In genomic region chr11:48833731-48834639, GRCm38 (mm10) we compare ENCODE assay signal across 8 mouse cellular contexts. TPM values are rescaled to one million over a fixed set of nuclear protein-coding genes. Genes with fewer than 3 reads are reported as not detected.
A peak's percentile ranks its signal among the peaks of the same experiment; 100 is the strongest.
DNase-seq lines count a peak whose midpoint lies in the region; ATAC-seq and TF ChIP-seq lines count a peak whose summit lies in the region.

No protein-coding gene starts in this region.

- peaks cover 13 to 40% of the 10 kb centered on the region in 2 experiments; a peak in 3 of 4 replicates for H3K4me1 ChIP-seq in CH12.LX (ENCODE audit: control insufficient read depth in 1 of 2, insufficient read depth in 2 of 2)
- H3K4me1 ChIP-seq in forebrain, embryonic 12.5 days, result peaks cover 14% of the 10 kb centered on the region
- H3K4me1 ChIP-seq in heart, postnatal 0 days (ENCODE audit: control insufficient read depth, insufficient read depth), result peaks cover 18% of the 10 kb centered on the region
- peaks cover 22% of the 10 kb centered on the region for H3K4me1 ChIP-seq in liver, embryonic 16.5 days (ENCODE audit: control insufficient read depth, low read depth, low read length)
- H3K4me1 ChIP-seq in neural tube, embryonic 12.5 days, result peaks cover 11% of the 10 kb centered on the region; the same call in 1 of the 2 replicates
- H3K4me1 ChIP-seq in testis, adult 2 months (ENCODE audit: control insufficient read depth, insufficient read depth, low read length), result peaks cover 10% of the 10 kb centered on the region

- peak overlapping the region; percentile 96 for H3K9ac ChIP-seq in CH12.LX (ENCODE audit: insufficient read depth, low read depth)
- H3K9ac ChIP-seq in forebrain, embryonic 12.5 days, result peak overlapping the region; percentile 56
- H3K9ac ChIP-seq in heart, postnatal 0 days (replicated peaks; ENCODE audit: low read depth, low read length), result peak overlapping the region; percentile 65
- peak overlapping the region; percentile 54 for H3K9ac ChIP-seq in liver, embryonic 16.5 days (ENCODE audit: low read depth, low read length)
- H3K9ac ChIP-seq in neural tube, embryonic 12.5 days, result peak overlapping the region; percentile 42

- H3K27me3 ChIP-seq in CH12.LX (replicated peaks), result peaks cover 9% of the 10 kb centered on the region
- H3K27me3 ChIP-seq in forebrain, embryonic 12.5 days, result peaks cover 22% of the 10 kb centered on the region
- H3K27me3 ChIP-seq in heart, postnatal 0 days (ENCODE audit: control insufficient read depth, insufficient read depth, low read length), result no peaks in the 10 kb centered on the region
- H3K27me3 ChIP-seq in liver, embryonic 16.5 days (ENCODE audit: control insufficient read depth, insufficient read depth, low read depth, low read length), result peaks cover 16% of the 10 kb centered on the region
- H3K27me3 ChIP-seq in neural tube, embryonic 12.5 days (replicated peaks), result peaks cover 7% of the 10 kb centered on the region
- H3K27me3 ChIP-seq in testis, adult 2 months (ENCODE audit: control insufficient read depth, insufficient read depth, low read length), result no peaks in the 10 kb centered on the region

- dilution Hi-C loops in CH12.LX (cut with MboI; ENCODE audit: extremely low pct_ligation_motif_present, extremely low pct_unique_long_range_greater_than_20kb, low sequenced_read_pairs), result no loop called here

- peak overlapping the region; percentile 51 to 73 (median 69) for H3K4me3 ChIP-seq in CH12.LX (replicated peaks in 1 of 3; ENCODE audit: low read depth in 2 of 3, low read length in 2 of 3, poor library complexity in 1 of 3)
- peak overlapping the region; percentile 53 for H3K4me3 ChIP-seq in forebrain, embryonic 12.5 days (replicated peaks)
- H3K4me3 ChIP-seq in heart, postnatal 0 days (ENCODE audit: low read depth, low read length), result peak overlapping the region; percentile 70
- peak overlapping the region; percentile 67 for H3K4me3 ChIP-seq in liver, embryonic 16.5 days (ENCODE audit: low read depth, low read length)
- H3K4me3 ChIP-seq in neural tube, embryonic 12.5 days, result peak overlapping the region; percentile 51
- peak overlapping the region; percentile 74 for H3K4me3 ChIP-seq in testis, adult 2 months (ENCODE audit: control insufficient read depth, low read depth, low read length)

- TF ChIP-seq RAD21 in CH12.LX (IDR thresholded peaks at IDR 0.05; ENCODE audit: low read depth, low read length), result no peak

- H3K79me2 ChIP-seq in CH12.LX (replicated peaks; ENCODE audit: control insufficient read depth, extremely low read depth, insufficient read depth, poor library complexity, severe bottlenecking), result no peaks in the 10 kb centered on the region

- TF ChIP-seq POLR2A in CH12.LX (IDR thresholded peaks at IDR 0.05; ENCODE audit: low read depth, low read length), result no peak
- no peak for TF ChIP-seq POLR2A in testis, adult 2 months (IDR thresholded peaks at IDR 0.05; ENCODE audit: control insufficient read depth, low read depth, low read length)

- ATAC-seq in forebrain, embryonic 12.5 days (ENCODE audit: low FRiP score), result peak; percentile 88
- ATAC-seq in heart, postnatal 0 days (ENCODE audit: insufficient read depth, low read depth), result peak; percentile 82
- ATAC-seq in liver, embryonic 16.5 days (ENCODE audit: low read depth), result peak; percentile 84
- ATAC-seq in neural tube, embryonic 12.5 days (ENCODE audit: low FRiP score, low read depth), result peak; percentile 82

- DNase-seq in CH12.LX (ENCODE audit: extremely low read depth), result peak; percentile 92
- peak; percentile 90 for DNase-seq in c-Kit-positive CD71-positive TER-119-positive erythroid progenitor cells, embryonic 14.5 days (ENCODE audit: low spot score)
- DNase-seq in heart, postnatal 0 days (ENCODE audit: low spot score), result peak; percentile 78
- DNase-seq in kidney, postnatal 36 days, result peak; percentile 91 to 94

- no peak for TF ChIP-seq CTCF in CH12.LX (conservative IDR thresholded peaks at IDR 0.05 in 1 of 2, IDR thresholded peaks at IDR 0.05 in 1 of 2; ENCODE audit: low read depth in 2 of 2, low read length in 2 of 2)
- no peak for TF ChIP-seq CTCF in heart, postnatal 0 days (IDR thresholded peaks at IDR 0.05; ENCODE audit: low read depth)
- no peak for TF ChIP-seq CTCF in testis, adult 2 months (IDR thresholded peaks at IDR 0.05; ENCODE audit: control insufficient read depth, insufficient read depth, insufficient replicate concordance, low read depth, low read length)

- H3K36me3 ChIP-seq in CH12.LX (replicated peaks in 1 of 2; ENCODE audit: control insufficient read depth in 1 of 2, insufficient read depth in 1 of 2, low read length in 1 of 2), result no peaks in the 10 kb centered on the region
- no peaks in the 10 kb centered on the region for H3K36me3 ChIP-seq in forebrain, embryonic 12.5 days (replicated peaks)
- H3K36me3 ChIP-seq in heart, postnatal 0 days (replicated peaks; ENCODE audit: control insufficient read depth, insufficient read depth, low read length), result no peaks in the 10 kb centered on the region
- no peaks in the 10 kb centered on the region for H3K36me3 ChIP-seq in liver, embryonic 16.5 days (ENCODE audit: control insufficient read depth, insufficient read depth)
- H3K36me3 ChIP-seq in neural tube, embryonic 12.5 days, result no peaks in the 10 kb centered on the region
- no peaks in the 10 kb centered on the region for H3K36me3 ChIP-seq in testis, adult 2 months (ENCODE audit: control insufficient read depth, insufficient read depth, low read length)

- TF ChIP-seq EP300 in CH12.LX (IDR thresholded peaks at IDR 0.05; ENCODE audit: low read length), result no peak
- TF ChIP-seq EP300 in heart, postnatal 0 days (IDR thresholded peaks at IDR 0.05; ENCODE audit: low read depth), result no peak

- in situ Hi-C loops in CH12.LX (cut with MboI; ENCODE audit: low pct_ligation_motif_present, low pct_unique_long_range_greater_than_20kb, low sequenced_read_pairs), result no loop called here

- H3K4me2 ChIP-seq in CH12.LX (ENCODE audit: insufficient read depth, low read depth, poor library complexity, severe bottlenecking), result peak overlapping the region; percentile 58
- peak overlapping the region; percentile 52 for H3K4me2 ChIP-seq in forebrain, embryonic 12.5 days
- H3K4me2 ChIP-seq in heart, postnatal 0 days (ENCODE audit: low read depth, low read length), result peak overlapping the region; percentile 72
- H3K4me2 ChIP-seq in liver, embryonic 16.5 days (ENCODE audit: low read depth, low read length), result peak overlapping the region; percentile 67
- peak overlapping the region; percentile 58 for H3K4me2 ChIP-seq in neural tube, embryonic 12.5 days (replicated peaks)

- no peaks in the 10 kb centered on the region for H3K9me3 ChIP-seq in CH12.LX (replicated peaks; ENCODE audit: low read length)
- no peaks in the 10 kb centered on the region for H3K9me3 ChIP-seq in forebrain, embryonic 12.5 days
- H3K9me3 ChIP-seq in heart, postnatal 0 days (replicated peaks; ENCODE audit: control insufficient read depth, low read length), result no peaks in the 10 kb centered on the region
- H3K9me3 ChIP-seq in liver, embryonic 16.5 days (replicated peaks; ENCODE audit: control insufficient read depth, low read length), result no peaks in the 10 kb centered on the region
- no peaks in the 10 kb centered on the region for H3K9me3 ChIP-seq in neural tube, embryonic 12.5 days

- H3K27ac ChIP-seq in CH12.LX (ENCODE audit: insufficient read depth, low read depth), result peak overlapping the region; percentile 68
- peak overlapping the region; percentile 56; the same call in 1 of the 2 replicates for H3K27ac ChIP-seq in forebrain, embryonic 12.5 days
- H3K27ac ChIP-seq in heart, postnatal 0 days (ENCODE audit: low read depth), result peak overlapping the region; percentile 83
- peak overlapping the region; percentile 64 for H3K27ac ChIP-seq in liver, embryonic 16.5 days (ENCODE audit: low read length)
- H3K27ac ChIP-seq in neural tube, embryonic 12.5 days, result no peak overlapping the region
- peak overlapping the region; percentile 77 for H3K27ac ChIP-seq in testis, adult 2 months (ENCODE audit: control insufficient read depth, insufficient read depth, low read depth, low read length)

- WGBS in forebrain, embryonic 12.5 days, result under 1% methylated on average over 30 of the region's 30 CpGs
- WGBS in heart, postnatal 0 days, result under 1% methylated on average over 30 of the region's 30 CpGs
- under 1% methylated on average over 30 of the region's 30 CpGs for WGBS in liver, embryonic 16.5 days (ENCODE audit: insufficient replicate concordance)
- WGBS in neural tube, embryonic 12.5 days, result under 1% methylated on average over 30 of the region's 30 CpGs

RNA-seq across cellular contexts. Expression of gene Gm12184, which starts 7.5 kb away (rescaled TPM):
- total RNA-seq in CH12.LX (2012; rRNA removed) (6.8 and 7.1 TPM in 2 replicates), CH12.LX (2014; rRNA removed) (51.6 and 61.0 TPM in 2 replicates)
- polyA plus RNA-seq in CH12.LX (2012; ENCODE audit: insufficient read length, low read depth), result 5.6 and 17.1 TPM in 2 replicates
- polyA plus RNA-seq in forebrain, embryonic 12.5 days (2016; fragmentation: Nextera tagmentation; extraction: Ambion mirVana), result 6.8 and 9.4 TPM in 2 replicates
- 1.8 and 27.8 TPM in 2 replicates for total RNA-seq in heart, postnatal 0 days (2014; rRNA removed; ENCODE audit: low replicate concordance)
- 1.8 and 2.7 TPM in 2 replicates for polyA plus RNA-seq in heart, postnatal 0 days (2015; fragmentation: Nextera tagmentation; extraction: Ambion mirVana)
- 0.22 and 0.40 TPM in 2 replicates for polyA plus RNA-seq in liver, embryonic 16.5 days (2015; fragmentation: Nextera tagmentation; extraction: Ambion mirVana)
- 13.8 and 14.9 TPM in 2 replicates for polyA plus RNA-seq in neural tube, embryonic 12.5 days (2016; fragmentation: Nextera tagmentation; extraction: Ambion mirVana)
- 4.8 and 7.2 TPM in 2 replicates for polyA plus RNA-seq in testis, adult 2 months (2012; rRNA removed)

RNA-seq across cellular contexts. Expression of gene Trim7, which starts 8.0 kb away (rescaled TPM):
- total RNA-seq in CH12.LX (2012; rRNA removed) (20.8 and 34.6 TPM in 2 replicates), CH12.LX (2014; rRNA removed) (9.2 and 9.5 TPM in 2 replicates)
- 11.6 and 15.1 TPM in 2 replicates for polyA plus RNA-seq in CH12.LX (2012; ENCODE audit: insufficient read length, low read depth)
- polyA plus RNA-seq in forebrain, embryonic 12.5 days (2016; fragmentation: Nextera tagmentation; extraction: Ambion mirVana), result 0.76 and 1.00 TPM in 2 replicates
- 1.1 and 5.3 TPM in 2 replicates for total RNA-seq in heart, postnatal 0 days (2014; rRNA removed; ENCODE audit: low replicate concordance)
- 1.3 and 1.9 TPM in 2 replicates for polyA plus RNA-seq in heart, postnatal 0 days (2015; fragmentation: Nextera tagmentation; extraction: Ambion mirVana)
- 0.11 and 0.14 TPM in 2 replicates for polyA plus RNA-seq in liver, embryonic 16.5 days (2015; fragmentation: Nextera tagmentation; extraction: Ambion mirVana)
- 0.68 and 1.8 TPM in 2 replicates for polyA plus RNA-seq in neural tube, embryonic 12.5 days (2016; fragmentation: Nextera tagmentation; extraction: Ambion mirVana)
- 16.3 and 18.3 TPM in 2 replicates for polyA plus RNA-seq in testis, adult 2 months (2012; rRNA removed)

RNA-seq across cellular contexts. Expression of gene Trim41, which starts 16.8 kb away (rescaled TPM):
- 30.2 and 36.0 TPM in 2 replicates for total RNA-seq in CH12.LX (2012; rRNA removed)
- total RNA-seq in CH12.LX (2014; rRNA removed), result 18.8 and 20.9 TPM in 2 replicates
- polyA plus RNA-seq in CH12.LX (2012; ENCODE audit: insufficient read length, low read depth), result 51.6 and 63.7 TPM in 2 replicates
- 6.2 and 6.8 TPM in 2 replicates for polyA plus RNA-seq in forebrain, embryonic 12.5 days (2016; fragmentation: Nextera tagmentation; extraction: Ambion mirVana)
- 22.7 and 39.6 TPM in 2 replicates for total RNA-seq in heart, postnatal 0 days (2014; rRNA removed; ENCODE audit: low replicate concordance)
- 2.7 and 2.9 TPM in 2 replicates for polyA plus RNA-seq in heart, postnatal 0 days (2015; fragmentation: Nextera tagmentation; extraction: Ambion mirVana)
- 1.6 and 1.8 TPM in 2 replicates for polyA plus RNA-seq in liver, embryonic 16.5 days (2015; fragmentation: Nextera tagmentation; extraction: Ambion mirVana)
- polyA plus RNA-seq in neural tube, embryonic 12.5 days (2016; fragmentation: Nextera tagmentation; extraction: Ambion mirVana), result 6.4 and 7.6 TPM in 2 replicates
- polyA plus RNA-seq in testis, adult 2 months (2012; rRNA removed), result 85.7 and 95.5 TPM in 2 replicates

RNA-seq across cellular contexts. Expression of gene Rack1, which starts 33.9 kb away (rescaled TPM):
- total RNA-seq in CH12.LX (2012; rRNA removed), result 5,582 and 6,330 TPM in 2 replicates
- 4,885 and 5,265 TPM in 2 replicates for total RNA-seq in CH12.LX (2014; rRNA removed)
- 3,744 and 4,313 TPM in 2 replicates for polyA plus RNA-seq in CH12.LX (2012; ENCODE audit: insufficient read length, low read depth)
- polyA plus RNA-seq in forebrain, embryonic 12.5 days (2016; fragmentation: Nextera tagmentation; extraction: Ambion mirVana), result 512 and 565 TPM in 2 replicates
- 1,323 and 1,324 TPM in 2 replicates for total RNA-seq in heart, postnatal 0 days (2014; rRNA removed; ENCODE audit: low replicate concordance)
- polyA plus RNA-seq in heart, postnatal 0 days (2015; fragmentation: Nextera tagmentation; extraction: Ambion mirVana), result 292 and 307 TPM in 2 replicates
- polyA plus RNA-seq in liver, embryonic 16.5 days (2015; fragmentation: Nextera tagmentation; extraction: Ambion mirVana), result 395 and 402 TPM in 2 replicates
- 432 and 466 TPM in 2 replicates for polyA plus RNA-seq in neural tube, embryonic 12.5 days (2016; fragmentation: Nextera tagmentation; extraction: Ambion mirVana)
- 208 and 217 TPM in 2 replicates for polyA plus RNA-seq in testis, adult 2 months (2012; rRNA removed)

RNA-seq across cellular contexts. Expression of gene Irgm1, which starts 37.5 kb away (rescaled TPM):
- 25.7 and 35.0 TPM in 2 replicates for total RNA-seq in CH12.LX (2012; rRNA removed)
- 58.1 and 63.8 TPM in 2 replicates for total RNA-seq in CH12.LX (2014; rRNA removed)
- polyA plus RNA-seq in CH12.LX (2012; ENCODE audit: insufficient read length, low read depth), result 49.0 and 52.2 TPM in 2 replicates
- 1.2 and 1.8 TPM in 2 replicates for polyA plus RNA-seq in forebrain, embryonic 12.5 days (2016; fragmentation: Nextera tagmentation; extraction: Ambion mirVana)
- total RNA-seq in heart, postnatal 0 days (2014; rRNA removed; ENCODE audit: low replicate concordance), result 23.0 and 34.7 TPM in 2 replicates
- polyA plus RNA-seq in heart, postnatal 0 days (2015; fragmentation: Nextera tagmentation; extraction: Ambion mirVana), result 13.8 and 15.0 TPM in 2 replicates
- polyA plus RNA-seq in liver, embryonic 16.5 days (2015; fragmentation: Nextera tagmentation; extraction: Ambion mirVana), result 18.9 and 20.6 TPM in 2 replicates
- 2.9 and 3.1 TPM in 2 replicates for polyA plus RNA-seq in neural tube, embryonic 12.5 days (2016; fragmentation: Nextera tagmentation; extraction: Ambion mirVana)
- 0.75 and 0.78 TPM in 2 replicates for polyA plus RNA-seq in testis, adult 2 months (2012; rRNA removed)

Comparison
In these comparisons a context has a peak if more than half of its experiments do, and no peak if none do; other contexts are left out.
1. H3K9ac ChIP-seq: peak in every context shown above with its lines; median percentile 96 in CH12.LX; 65 in heart, postnatal 0 days; 56 in forebrain, embryonic 12.5 days; 54 in liver, embryonic 16.5 days; 42 in neural tube, embryonic 12.5 days.